Mouse (Mus musculus): Measurements from ENCODE around the gene Rfx4.

GRCm38 (mm10) chr10:84829009-84829408 lies 73.1 kb downstream of the Rfx4 start:
- TF ChIP-seq CTCF (IDR thresholded peaks at IDR 0.05; ENCODE audit: borderline replicate concordance, extremely low read depth, insufficient read depth, insufficient read length) (no peak), POLR2A (IDR thresholded peaks at IDR 0.05; ENCODE audit: borderline replicate concordance, extremely low read depth, insufficient read depth, insufficient read length, poor library complexity, severe bottlenecking) (no peak)
